Mouse (Mus musculus): Measurements from ENCODE around the gene Rpl12.

The Rpl12 gene

GRCm38 (mm10) chr2:32961192-32961995 lies at the start of gene Rpl12, which contains the start of gene Lrsam1:
Rpl12 (plus strand) TSS chr2:32961559.
Lrsam1 (minus strand) TSS chr2:32961614.
- DNase-seq (ENCODE audit: low read depth, low spot score): peak; percentile 84

DNA sequence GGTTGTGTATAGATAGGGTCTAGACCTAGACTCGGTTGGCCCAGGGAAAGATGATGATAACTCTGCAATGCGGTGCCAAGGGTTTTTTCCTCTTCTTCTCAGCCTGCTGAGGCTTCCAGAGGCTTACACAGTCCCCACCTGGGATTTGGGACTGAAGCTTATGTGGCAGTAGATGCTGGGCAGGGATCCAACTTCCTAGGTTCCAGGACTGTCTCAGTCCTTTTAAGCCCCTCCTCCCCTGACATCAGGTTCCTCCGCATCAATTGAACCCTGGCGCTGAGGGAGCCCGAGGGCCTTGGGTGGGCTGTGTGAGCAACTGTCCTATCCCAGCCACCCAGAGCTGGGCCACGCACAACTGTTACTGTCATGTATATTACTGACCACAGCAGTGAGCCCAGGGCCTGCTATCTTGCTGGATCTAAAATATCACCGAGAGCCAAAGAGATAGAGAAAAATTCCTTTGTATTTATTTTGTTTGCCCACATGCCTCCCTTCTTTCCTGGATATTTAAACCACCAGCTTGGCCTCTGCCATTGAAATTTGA lies 49.6 kb upstream of the Rpl12 start:
- DNase-seq (ENCODE audit: low read depth, low spot score): no peak

DNA sequence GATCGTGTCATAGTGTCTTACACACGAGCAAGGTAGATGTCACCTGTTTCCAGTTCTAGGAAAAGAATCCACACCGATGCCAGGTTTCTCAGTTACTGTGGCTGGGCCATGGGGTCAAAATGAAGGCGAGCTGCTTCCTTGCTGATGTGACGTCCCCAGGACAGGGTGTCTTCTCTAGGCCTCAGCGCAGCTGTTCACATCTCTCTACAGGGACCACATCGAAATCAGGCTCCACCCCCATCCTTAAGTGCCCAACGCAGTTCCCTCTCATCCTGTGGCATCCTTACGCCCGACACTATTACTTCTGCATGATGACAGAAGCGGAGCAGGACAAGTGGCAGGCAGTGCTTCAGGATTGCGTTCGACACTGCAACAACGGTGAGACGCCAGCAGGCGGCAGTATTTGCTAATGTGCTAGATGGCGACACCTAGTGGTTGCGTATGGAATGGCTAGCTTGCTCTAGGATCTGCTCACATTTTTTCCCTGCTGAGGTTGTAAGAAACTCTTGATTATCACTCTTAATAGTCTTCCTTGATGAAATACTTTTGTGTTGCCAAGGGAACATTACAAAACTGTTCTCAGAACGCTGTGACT lies 49.1 kb upstream of the Rpl12 start:
- peak; percentile 89 for DNase-seq (ENCODE audit: low read depth, low spot score)

DNA sequence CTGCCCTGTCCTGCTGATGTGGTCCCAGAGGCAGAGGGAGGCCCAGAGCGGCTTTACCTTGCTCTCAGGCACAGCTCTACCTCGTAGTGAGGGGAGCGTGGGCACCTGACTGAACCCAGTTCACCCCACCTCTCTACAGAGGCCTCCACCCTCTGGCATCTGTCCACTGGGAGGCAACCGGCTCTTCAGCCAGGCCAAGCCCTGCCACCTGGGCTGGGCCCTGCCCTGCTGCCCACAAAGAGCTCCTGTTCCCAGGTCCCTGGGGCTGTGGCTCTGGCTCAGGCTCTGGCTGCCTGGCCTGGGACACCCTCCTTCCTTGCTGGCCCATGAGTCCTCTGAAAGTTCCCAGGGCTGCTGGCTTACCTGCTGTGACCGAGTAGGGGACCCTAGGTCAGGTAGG lies 47.0 kb upstream of the Rpl12 start:
- DNase-seq (ENCODE audit: low read depth, low spot score): no peak

DNA sequence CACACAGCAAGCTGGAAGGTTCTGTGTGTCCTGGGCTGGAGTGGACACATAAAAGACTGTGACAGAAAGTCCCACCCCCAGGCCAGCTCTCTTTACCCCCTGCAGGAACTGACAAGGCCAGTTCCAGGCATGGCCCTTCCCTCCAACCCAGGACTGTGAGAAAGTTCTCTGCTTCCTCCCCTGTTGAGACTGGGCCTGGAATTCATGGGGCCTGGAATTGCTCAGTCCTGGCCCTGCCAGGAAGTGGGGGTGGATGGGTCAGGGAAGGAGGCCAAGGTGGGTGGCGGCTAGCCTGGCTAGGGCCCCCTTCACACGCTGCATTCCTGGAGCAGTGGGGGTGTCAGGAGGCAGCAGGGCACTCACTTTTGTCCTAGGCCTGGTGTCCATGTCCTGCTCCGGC lies 46.5 kb upstream of the Rpl12 start:
- DNase-seq (ENCODE audit: low read depth, low spot score): no peak

DNA sequence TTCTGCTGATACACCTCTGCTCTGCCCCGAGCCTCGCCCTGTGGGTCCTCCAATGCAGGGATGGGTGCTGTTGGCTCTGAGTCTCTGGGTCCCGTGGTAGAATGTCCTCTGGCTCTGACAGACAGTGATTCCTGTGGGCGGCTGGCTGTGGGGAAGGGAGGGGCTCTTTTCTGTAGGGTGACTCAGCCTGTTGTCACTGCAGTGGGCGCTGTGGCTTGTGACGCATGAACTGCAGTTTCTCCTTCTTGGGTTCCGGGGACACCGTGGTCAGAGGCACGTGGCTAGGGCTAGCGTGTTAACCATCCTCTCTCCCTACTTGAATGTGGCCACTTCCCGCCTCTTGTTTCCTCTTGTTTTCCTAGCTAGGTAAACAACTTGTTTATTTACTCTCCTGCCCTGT lies 43.8 kb upstream of the Rpl12 start:
- peak; percentile 77 for DNase-seq (ENCODE audit: low read depth, low spot score)

DNA sequence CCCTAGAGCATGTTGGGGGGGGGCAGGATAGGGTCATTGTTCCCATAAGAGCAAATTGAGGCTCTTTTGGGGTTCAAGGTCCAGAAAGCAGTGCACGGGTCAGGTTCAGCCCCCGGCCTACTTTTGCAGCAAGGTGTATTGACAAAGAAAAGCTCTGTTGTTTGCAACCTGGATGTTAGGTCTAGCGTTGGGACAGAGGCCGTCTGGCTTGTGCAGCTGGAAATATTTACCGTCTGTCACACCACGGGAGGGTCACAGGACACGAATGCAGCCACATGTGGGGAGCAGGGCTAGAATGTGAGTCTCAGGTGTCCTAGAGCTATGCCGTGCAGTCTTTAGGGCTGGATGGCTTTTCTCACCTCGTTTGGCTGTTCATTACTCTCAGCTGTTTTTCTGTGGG lies 43.0 kb upstream of the Rpl12 start:
- DNase-seq (ENCODE audit: low read depth, low spot score): no peak

GRCm38 (mm10) chr2:32921235-32921634 lies 40.1 kb upstream of the Rpl12 start:
- no peak for DNase-seq (ENCODE audit: low read depth, low spot score)

DNA sequence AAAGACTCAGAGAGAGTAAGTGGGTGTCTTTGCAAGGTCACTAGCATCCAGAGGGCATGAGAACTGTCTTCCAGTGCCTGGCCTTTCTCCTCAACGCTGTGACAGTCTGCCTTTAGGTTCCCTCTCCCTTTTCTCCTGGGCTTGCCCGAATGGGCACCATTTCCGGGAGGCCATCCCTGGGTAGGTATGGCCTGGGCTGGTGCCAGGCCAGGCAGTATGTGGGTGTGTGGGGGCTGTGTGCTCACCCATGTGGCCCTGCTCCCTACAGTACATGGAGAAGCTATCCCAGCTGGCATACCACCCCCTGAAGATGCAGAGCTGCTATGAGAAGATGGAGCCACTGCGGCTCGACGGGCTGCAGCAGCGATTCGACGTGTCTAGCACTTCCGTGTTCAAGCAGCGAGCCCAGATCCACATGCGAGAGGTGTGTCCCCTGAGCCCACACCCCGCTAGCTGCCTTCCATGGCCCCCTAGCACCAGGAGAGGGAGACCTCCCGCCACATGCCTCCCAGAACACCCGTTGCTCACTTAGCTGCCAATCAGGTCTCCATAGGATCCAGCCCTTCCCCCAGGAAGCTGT lies 39.5 kb upstream of the Rpl12 start:
- DNase-seq (ENCODE audit: low read depth, low spot score): no peak

DNA sequence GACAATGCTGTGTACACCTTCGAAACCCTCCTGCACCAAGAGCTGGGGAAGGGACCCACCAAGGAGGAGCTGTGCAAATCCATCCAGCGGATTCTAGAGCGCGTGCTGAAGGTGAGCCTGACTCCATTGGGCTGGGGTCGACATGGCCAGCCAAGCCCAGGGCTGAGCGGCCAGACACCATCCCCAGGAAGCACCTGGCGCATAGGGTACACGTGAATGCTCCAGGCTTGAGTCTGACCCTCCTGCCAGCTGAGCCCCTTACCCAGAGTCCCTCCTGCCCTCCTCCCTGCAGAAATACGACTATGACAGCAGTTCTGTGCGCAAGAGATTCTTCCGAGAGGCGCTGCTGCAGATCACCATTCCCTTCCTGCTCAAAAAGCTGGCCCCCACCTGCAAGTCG lies 38.8 kb upstream of the Rpl12 start:
- no peak for DNase-seq (ENCODE audit: low read depth, low spot score)

DNA sequence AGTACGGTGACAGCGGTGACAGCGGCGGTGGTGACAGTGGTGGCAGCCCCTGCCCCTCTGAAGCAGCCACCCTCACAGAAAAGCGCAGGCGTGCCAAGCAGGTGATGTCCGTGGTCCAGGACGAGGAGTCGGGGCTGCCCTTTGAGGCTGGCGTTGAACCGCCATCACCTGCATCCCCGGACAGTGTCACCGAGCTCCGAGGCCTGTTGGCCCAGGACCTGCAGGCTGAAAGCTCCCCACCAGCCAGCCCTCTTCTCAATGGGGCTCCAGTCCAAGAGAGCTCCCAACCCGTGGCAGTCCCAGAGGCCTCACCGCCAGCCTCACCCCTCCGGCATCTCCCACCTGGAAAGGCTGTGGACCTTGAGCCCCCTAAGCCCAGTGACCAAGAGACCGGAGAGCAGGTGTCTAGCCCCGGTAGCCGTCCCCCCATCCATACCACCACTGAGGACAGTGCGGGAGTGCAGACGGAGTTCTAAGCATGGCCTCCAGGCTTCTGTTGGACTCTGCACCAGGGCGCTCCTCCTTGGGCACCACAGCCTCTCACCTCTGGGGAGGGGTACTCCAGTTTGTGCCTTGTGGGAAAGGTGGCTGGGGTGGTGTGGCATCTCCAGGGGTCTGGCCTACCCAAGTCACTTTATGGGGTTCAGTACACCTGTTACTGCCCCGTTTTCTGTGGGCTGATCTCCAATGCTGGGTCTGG lies 37.7 kb upstream of the Rpl12 start:
- no peak for DNase-seq (ENCODE audit: low read depth, low spot score)

- no peak for DNase-seq (ENCODE audit: low read depth, low spot score)
Observed at GRCm38 (mm10) chr2:32924306-32924844, 37.0 kb upstream of the Rpl12 start.

GRCm38 (mm10) chr2:32926330-32927075 lies 34.9 kb upstream of the Rpl12 start:
- no peak for DNase-seq (ENCODE audit: low read depth, low spot score)

GRCm38 (mm10) chr2:32927624-32928234 lies 33.6 kb upstream of the Rpl12 start:
- DNase-seq (ENCODE audit: low read depth, low spot score): no peak

GRCm38 (mm10) chr2:32928235-32928946 lies 33.0 kb upstream of the Rpl12 start:
- peak; percentile 46 for DNase-seq (ENCODE audit: low read depth, low spot score)

DNA sequence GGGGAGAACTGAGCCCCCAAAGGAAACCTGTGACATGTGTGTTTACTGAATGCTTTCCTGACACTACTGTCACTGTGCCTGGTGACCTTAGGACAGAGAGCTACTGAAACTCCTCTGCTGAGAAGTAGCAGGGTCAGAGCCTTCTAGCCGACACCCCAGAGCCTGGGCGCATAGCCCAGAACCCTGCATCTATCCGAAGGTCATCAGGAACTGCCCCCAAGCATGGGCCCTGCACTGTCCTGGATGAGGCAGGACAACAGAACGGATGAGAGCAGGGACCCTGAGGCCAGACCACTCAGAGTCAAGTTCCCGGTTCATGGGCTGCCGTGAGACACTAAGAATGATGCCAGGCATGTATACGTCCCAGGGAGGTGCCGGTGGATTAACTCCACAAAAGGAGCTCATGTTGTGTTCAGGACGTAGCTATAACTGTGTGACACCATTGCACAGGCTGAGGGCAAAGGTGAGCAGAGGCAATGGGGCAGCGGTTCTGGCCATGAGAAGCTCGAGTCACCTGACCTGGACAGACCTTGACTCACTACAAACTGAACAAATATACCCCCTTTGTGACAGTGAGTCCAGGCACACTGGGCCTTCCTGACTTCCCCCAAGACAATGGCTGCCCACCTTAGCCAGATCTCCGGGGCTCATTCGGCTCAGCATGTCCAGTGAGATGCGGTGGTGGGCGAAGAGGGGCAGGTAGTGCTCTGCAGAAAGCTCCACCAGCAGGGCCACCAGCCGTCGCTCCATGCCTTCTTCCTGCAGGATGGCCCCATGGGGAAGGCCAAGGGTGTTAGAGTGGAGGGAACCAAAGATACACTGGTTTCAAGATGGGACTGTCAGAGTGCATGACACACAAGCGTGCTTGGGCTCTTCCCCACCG lies 32.2 kb upstream of the Rpl12 start:
- DNase-seq (ENCODE audit: low read depth, low spot score): no peak

GRCm38 (mm10) chr2:32931730-32932129 lies 29.6 kb upstream of the Rpl12 start:
- no peak for DNase-seq (ENCODE audit: low read depth, low spot score)

DNA sequence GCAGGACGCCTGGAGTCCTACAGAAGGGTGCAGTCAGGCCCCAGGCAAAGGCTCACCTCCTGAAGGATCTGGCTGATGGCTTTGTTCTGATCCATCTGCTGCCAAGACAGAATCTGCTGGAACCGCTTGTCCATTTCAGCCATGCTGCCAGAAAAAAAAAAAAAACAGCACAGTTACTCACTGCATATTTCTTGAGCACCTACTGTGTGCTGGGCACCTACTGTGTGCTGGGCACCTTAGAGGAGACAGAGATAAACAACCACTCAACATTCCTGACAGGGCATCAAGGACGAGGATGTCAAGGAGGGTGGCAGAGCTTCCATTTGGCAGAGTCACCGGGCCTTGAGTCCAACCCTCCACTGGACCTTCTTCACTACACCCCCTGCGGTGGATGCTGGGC lies 22.6 kb upstream of the Rpl12 start:
- DNase-seq (ENCODE audit: low read depth, low spot score): no peak

GRCm38 (mm10) chr2:32939418-32939817 lies 21.9 kb upstream of the Rpl12 start:
- DNase-seq (ENCODE audit: low read depth, low spot score): peak; percentile 60
